Mouse (Mus musculus) heart, postnatal 0 days (tissue): ENCODE measurements around the gene Gab2. TPM values are rescaled to one million over a fixed set of nuclear protein-coding genes. Genes with fewer than 3 reads are reported as not detected.

Experiments
- ATAC-seq: fragments of 200-750 bp; cut with Nextera tagmentation; 2 replicates; pipeline ENCODE4 v1.8.0; 2017; ENCODE audit warnings: low read depth, moderate number of reproducible peaks, moderate library complexity; ENCODE audit not compliant: insufficient read depth
- DNase-seq: peaks from one replicate; pipeline ENCODE4 v3.0.0-alpha.2; 2016; ENCODE audit warnings: low spot score
- H3K27ac ChIP-seq: fragments of 300-500 bp; sonication (generic); 2 replicates; pipeline ENCODE4 v1.5.1; 2014; ENCODE audit warnings: low read depth, mild to moderate bottlenecking
- H3K27me3 ChIP-seq: fragments of 300-500 bp; sonication (generic); 2 replicates; pipeline ENCODE4 v1.6.1; 2014; ENCODE audit warnings: low read length, mixed read lengths; ENCODE audit not compliant: control insufficient read depth, insufficient read depth
- H3K36me3 ChIP-seq: fragments of 300-500 bp; sonication (generic); replicated peaks from 2 replicates; pipeline ENCODE4 v1.6.1; 2014; ENCODE audit warnings: low read length, mixed read lengths; ENCODE audit not compliant: control insufficient read depth, insufficient read depth
- H3K4me1 ChIP-seq: fragments of 300-500 bp; sonication (generic); 2 replicates; pipeline ENCODE4 v1.6.1; 2014; ENCODE audit warnings: antibody characterized with exemption; ENCODE audit not compliant: control insufficient read depth, insufficient read depth
- H3K4me2 ChIP-seq: fragments of 300-500 bp; sonication (generic); 2 replicates; pipeline ENCODE4 v1.6.1; 2014; ENCODE audit warnings: low read depth, mild to moderate bottlenecking, low read length, moderate library complexity
- H3K4me3 ChIP-seq: fragments of 300-500 bp; sonication (generic); 2 replicates; pipeline ENCODE4 v1.5.1; 2014; ENCODE audit warnings: low read depth, low read length
- H3K9ac ChIP-seq: fragments of 300-500 bp; sonication (generic); replicated peaks from 2 replicates; pipeline ENCODE4 v1.6.1; 2014; ENCODE audit warnings: low read depth, low read length, mixed read lengths
- H3K9me3 ChIP-seq: fragments of 300-500 bp; sonication (generic); replicated peaks from 2 replicates; pipeline ENCODE4 v1.6.1; 2016; ENCODE audit warnings: low read length; ENCODE audit not compliant: control insufficient read depth
- CTCF ChIP-seq: IDR thresholded peaks from 2 replicates; pipeline ENCODE4 v1.5.1; 2016; ENCODE audit warnings: antibody characterized with exemption, control low read depth, low read depth
- EP300 ChIP-seq: IDR thresholded peaks from 2 replicates; pipeline ENCODE4 v1.6.1; 2016; ENCODE audit warnings: antibody characterized with exemption, low read depth
- WGBS: fragments of 180-500 bp; shearing (Covaris S2); extraction: QIAGEN DNeasy Blood & Tissue Kit; methylation state at CpG from one replicate; pipeline ENCODE4 v1.1.7; 2014; 5-methylcytosine and 5-hydroxymethylcytosine counted together
- polyA plus RNA-seq: library from polyadenylated mRNA; unstranded; fragments of >200 nt; fragmentation: Nextera tagmentation; extraction: Ambion mirVana; gene quantifications from 2 replicates; pipeline ENCODE4 v1.2.1, GENCODE M21; 2015
- total RNA-seq: library from RNA; depleted of rRNA; stranded (reverse); fragments of >200 nt; gene quantifications from 2 replicates; pipeline ENCODE4 v1.2.3, GENCODE M21; 2014; ENCODE audit warnings: low replicate concordance; rRNA removed

Gene Gab2
- total and polyA plus RNA-seq, 2 experiments from 2014 or later, result 4.9 to 13.4 TPM

DNA sequence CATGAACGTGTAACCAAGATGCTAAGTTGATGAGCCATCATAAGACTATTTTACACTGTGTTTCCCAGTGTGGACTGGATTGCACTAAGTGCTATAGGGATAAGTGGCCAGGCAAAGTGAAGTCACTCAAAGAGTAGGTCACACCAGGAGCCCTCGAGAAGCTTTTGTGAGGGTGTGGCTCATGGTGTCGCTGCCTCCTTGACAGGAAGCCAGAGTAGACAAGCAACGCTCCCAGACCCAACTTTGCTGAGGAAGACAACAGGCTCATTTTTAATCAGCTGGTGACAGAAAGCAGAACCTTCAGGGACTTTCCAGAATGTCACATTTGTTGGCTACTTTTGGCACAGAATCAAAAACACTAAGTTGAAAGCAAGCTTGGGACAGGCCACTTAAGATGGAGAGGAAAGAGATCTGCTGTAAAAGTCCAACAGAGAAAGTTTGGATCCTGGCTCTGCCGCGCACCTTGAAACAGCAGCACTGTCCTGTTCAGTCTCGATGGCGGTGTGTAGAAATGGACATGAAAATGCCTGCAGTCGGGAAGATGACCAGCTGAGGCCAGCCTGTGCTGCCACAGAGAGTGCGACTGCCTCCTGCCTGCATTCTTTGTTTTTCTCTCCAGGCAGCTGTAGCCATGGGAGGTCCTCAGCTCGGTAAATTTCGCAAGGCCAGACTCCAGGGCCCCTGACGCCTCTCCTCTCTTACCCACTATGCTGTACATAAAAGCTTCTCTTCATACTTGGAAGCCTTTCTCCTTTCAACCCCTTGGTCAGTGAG lies 273.9 kb downstream of the Gab2 start:
- TF ChIP-seq CTCF (no peak), EP300 (no peak)
- WGBS, result 24% methylated on average over 13 of the region's 13 CpGs
- no peaks in the 10 kb centered on the region for H3K36me3 ChIP-seq
- H3K4me1 ChIP-seq, result no peaks in the 10 kb centered on the region; the same call in 1 of the 2 replicates
- no peaks in the 10 kb centered on the region for H3K9me3 ChIP-seq
- no peaks in the 10 kb centered on the region for H3K27me3 ChIP-seq
- peak overlapping the region; percentile 5; the same call in 1 of the 2 replicates for H3K4me2 ChIP-seq
- no peak overlapping the region for H3K9ac ChIP-seq
- DNase-seq (peak; percentile 43), ATAC-seq (peak; percentile 47)
- no peak overlapping the region for H3K27ac ChIP-seq
- H3K4me3 ChIP-seq, result no peak overlapping the region

DNA sequence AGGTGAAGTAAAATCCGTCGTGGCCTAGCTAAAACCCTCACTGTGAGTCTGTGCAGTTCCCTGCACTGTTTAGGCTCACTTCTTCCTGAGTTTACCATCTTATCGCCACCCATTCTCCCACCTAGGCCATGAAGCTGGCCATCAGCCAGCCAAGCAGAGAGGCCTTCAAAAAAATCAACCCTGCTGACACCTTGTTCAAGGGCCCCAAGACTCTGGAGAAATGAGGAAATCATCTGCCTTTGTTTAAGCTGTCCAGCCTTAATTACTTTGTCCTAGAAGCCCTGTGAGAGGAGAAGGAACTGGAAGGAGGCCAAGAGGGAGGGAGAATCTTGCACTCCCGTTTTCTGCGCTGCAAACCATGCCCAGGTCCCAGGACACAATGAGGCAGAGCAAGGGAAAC lies 274.9 kb downstream of the Gab2 start:
- Histone ChIP-seq H3K27me3 (no peaks in the 10 kb centered on the region), H3K36me3 (no peaks in the 10 kb centered on the region), H3K9ac (no peak overlapping the region), H3K4me2 (no peak overlapping the region), H3K4me3 (no peak overlapping the region), H3K4me1 (no peaks in the 10 kb centered on the region; the same call in 1 of the 2 replicates), H3K9me3 (no peaks in the 10 kb centered on the region), H3K27ac (no peak overlapping the region)
- no peak for TF ChIP-seq CTCF
- no peak for TF ChIP-seq EP300
- DNase-seq (no peak), ATAC-seq (no peak)
- 69% methylated on average over 5 of the region's 5 CpGs for WGBS

- no peak for TF ChIP-seq CTCF
- TF ChIP-seq EP300, result no peak
- H3K4me2 ChIP-seq, result no peak overlapping the region
- ATAC-seq, result no peak
- DNase-seq, result no peak
- H3K9me3 ChIP-seq, result no peaks in the 10 kb centered on the region
- no peaks in the 10 kb centered on the region; the same call in 1 of the 2 replicates for H3K4me1 ChIP-seq
- H3K36me3 ChIP-seq, result no peaks in the 10 kb centered on the region
- no peak overlapping the region for H3K9ac ChIP-seq
- H3K27me3 ChIP-seq, result no peaks in the 10 kb centered on the region
- no peak overlapping the region for H3K27ac ChIP-seq
- WGBS, result 81% methylated on average over 5 of the region's 5 CpGs
- H3K4me3 ChIP-seq, result no peak overlapping the region
Observed at GRCm38 (mm10) chr7:97356875-97357276, 275.5 kb downstream of the Gab2 start.

DNA sequence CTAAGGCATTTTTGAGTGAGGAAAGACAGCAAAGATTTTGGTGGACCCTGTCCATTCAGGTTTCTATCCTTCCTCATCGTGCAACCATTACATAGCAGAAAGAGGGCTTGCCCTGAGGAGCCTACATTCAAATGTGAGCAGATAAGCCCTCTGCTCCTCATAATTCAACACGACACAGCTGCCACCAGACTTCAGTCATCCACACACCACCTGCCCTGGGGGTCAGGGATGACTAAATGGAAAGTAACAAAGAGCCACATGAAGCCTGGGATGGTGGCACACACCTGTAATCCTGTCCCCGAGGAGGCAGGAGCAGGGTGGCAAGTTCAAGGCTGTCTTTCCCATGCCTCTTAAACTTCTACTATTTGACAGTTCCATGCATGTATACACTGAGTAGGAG lies 276.5 kb downstream of the Gab2 start:
- Histone ChIP-seq H3K4me2 (no peak overlapping the region), H3K36me3 (no peaks in the 10 kb centered on the region), H3K27ac (no peak overlapping the region), H3K9ac (no peak overlapping the region), H3K27me3 (no peaks in the 10 kb centered on the region), H3K9me3 (no peaks in the 10 kb centered on the region), H3K4me3 (no peak overlapping the region), H3K4me1 (no peaks in the 10 kb centered on the region; the same call in 1 of the 2 replicates)
- TF ChIP-seq EP300, result no peak
- TF ChIP-seq CTCF, result no peak
- WGBS, result 59% methylated on average over 3 of the region's 3 CpGs
- no peak for ATAC-seq
- no peak for DNase-seq

- DNase-seq (no peak), ATAC-seq (no peak)
- H3K9ac ChIP-seq, result no peak overlapping the region
- no peaks in the 10 kb centered on the region for H3K27me3 ChIP-seq
- no peak overlapping the region for H3K4me2 ChIP-seq
- H3K9me3 ChIP-seq, result no peaks in the 10 kb centered on the region
- 72% methylated on average over 4 of the region's 4 CpGs for WGBS
- TF ChIP-seq EP300 (no peak), CTCF (no peak)
- no peak overlapping the region for H3K4me3 ChIP-seq
- H3K36me3 ChIP-seq, result no peaks in the 10 kb centered on the region
- H3K27ac ChIP-seq, result no peak overlapping the region
- no peaks in the 10 kb centered on the region; the same call in 1 of the 2 replicates for H3K4me1 ChIP-seq
Observed at GRCm38 (mm10) chr7:97358347-97358746, 277.0 kb downstream of the Gab2 start.

Other genes starting within 250 kb of the Gab2 start
- 11.8 and 19.1 TPM in 2 replicates for gene Nars2, start 130.1 kb upstream of the Gab2 start, total RNA-seq
- 17.0 and 17.8 TPM in 2 replicates for gene Nars2, start 130.1 kb upstream of the Gab2 start, polyA plus RNA-seq